Mouse (Mus musculus): ENCODE data around the gene Cat.

Gene Cat

DNA sequence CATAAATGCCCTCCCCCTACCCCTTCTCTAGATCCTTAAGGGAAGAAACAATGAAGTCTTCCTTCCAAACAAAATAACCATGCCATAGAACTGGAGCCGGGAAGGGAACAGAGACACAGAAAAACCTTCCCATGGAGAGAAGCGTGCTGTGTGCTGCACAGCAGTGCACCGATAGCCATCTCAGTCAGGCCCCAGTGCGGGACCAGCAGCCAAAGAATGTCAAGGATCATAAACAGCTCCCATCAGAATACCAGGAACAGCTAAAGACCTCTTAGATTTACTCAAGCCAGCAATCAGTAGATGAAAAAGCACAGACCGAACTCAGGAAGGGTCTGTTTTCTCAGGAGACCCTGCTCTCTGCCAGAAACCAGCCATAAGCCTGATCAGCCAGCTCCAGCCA lies 48.4 kb downstream of the Cat start:
- DNase-seq (ENCODE audit: low read depth, low spot score): no peak
- no peaks in the 10 kb centered on the region for H3K36me3 ChIP-seq (ENCODE audit: control insufficient read depth, insufficient read depth, low read length, poor library complexity, severe bottlenecking)
- no peaks in the 10 kb centered on the region for H3K27me3 ChIP-seq (ENCODE audit: control insufficient read depth, insufficient read depth, low read length, poor library complexity, severe bottlenecking)

DNA sequence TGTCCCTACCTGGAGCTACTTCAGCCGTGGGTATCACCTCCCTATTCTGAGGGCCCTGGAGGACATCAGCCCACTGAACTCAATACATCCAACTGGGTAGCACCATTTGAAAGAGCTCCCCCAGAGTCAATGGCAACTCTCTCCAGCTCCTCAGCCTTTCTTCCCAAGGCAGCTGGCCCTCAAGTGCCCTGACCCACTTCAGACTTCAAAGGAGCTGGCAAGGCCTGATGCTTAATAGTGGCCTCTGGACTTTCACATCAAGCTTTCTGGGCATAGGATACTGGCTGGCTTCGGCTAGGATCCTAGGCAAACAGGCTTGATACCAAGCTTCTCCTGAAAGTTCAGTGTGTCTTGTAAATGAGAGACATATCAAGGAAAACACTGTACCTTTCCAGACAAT lies 49.9 kb downstream of the Cat start:
- H3K27me3 ChIP-seq (ENCODE audit: control insufficient read depth, insufficient read depth, low read length, poor library complexity, severe bottlenecking): no peaks in the 10 kb centered on the region
- DNase-seq (ENCODE audit: low read depth, low spot score): no peak
- H3K36me3 ChIP-seq (ENCODE audit: control insufficient read depth, insufficient read depth, low read length, poor library complexity, severe bottlenecking): no peaks in the 10 kb centered on the region

GRCm38 (mm10) chr2:103432695-103433275 lies 52.2 kb downstream of the Cat start:
- no peak for DNase-seq (ENCODE audit: low read depth, low spot score)
- Histone ChIP-seq H3K36me3 (ENCODE audit: control insufficient read depth, insufficient read depth, low read length, poor library complexity, severe bottlenecking) (no peaks in the 10 kb centered on the region), H3K27me3 (ENCODE audit: control insufficient read depth, insufficient read depth, low read length, poor library complexity, severe bottlenecking) (no peaks in the 10 kb centered on the region)

DNA sequence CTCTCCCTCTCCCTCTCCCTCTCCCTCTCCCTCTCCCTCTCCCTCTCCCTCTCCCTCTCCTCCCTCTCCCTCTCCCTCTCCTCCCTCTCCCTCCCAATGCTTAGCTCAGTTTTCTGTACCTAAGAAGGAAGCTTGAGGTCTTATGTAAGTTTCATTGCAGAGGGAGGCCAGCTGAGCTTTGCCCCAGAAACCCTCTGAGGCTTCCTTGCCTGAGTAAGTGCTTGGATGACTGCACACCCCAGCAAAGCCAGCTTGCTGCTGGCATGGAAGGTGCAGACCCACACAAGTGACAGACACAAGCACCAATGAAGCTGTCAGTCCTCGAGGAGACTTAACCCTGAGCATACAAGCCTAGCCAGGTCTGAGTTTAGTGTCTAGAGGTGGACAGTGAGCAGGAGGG lies 54.2 kb downstream of the Cat start:
- no peak for DNase-seq (ENCODE audit: low read depth, low spot score)
- Histone ChIP-seq H3K27me3 (ENCODE audit: control insufficient read depth, insufficient read depth, low read length, poor library complexity, severe bottlenecking) (no peaks in the 10 kb centered on the region), H3K36me3 (ENCODE audit: control insufficient read depth, insufficient read depth, low read length, poor library complexity, severe bottlenecking) (no peaks in the 10 kb centered on the region)

DNA sequence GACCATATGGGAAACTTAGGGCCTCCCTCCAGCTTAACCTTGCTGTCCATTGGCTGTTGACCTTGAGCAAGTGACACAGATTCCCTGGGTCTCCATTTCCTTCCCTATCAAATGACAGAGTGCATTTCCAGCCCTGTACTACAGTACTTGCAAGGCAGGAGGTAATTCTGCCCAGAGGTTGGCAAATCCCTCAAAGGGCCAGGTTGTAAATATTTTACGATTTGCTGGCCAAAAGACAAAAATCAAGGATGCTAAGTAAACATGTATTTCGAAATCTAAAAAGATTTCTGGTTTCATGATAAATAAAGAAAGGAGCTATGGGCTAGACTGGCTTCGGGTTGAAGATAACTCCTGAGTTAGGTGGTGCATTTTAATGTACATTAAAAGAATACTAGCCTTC lies 56.6 kb downstream of the Cat start:
- DNase-seq (ENCODE audit: low read depth, low spot score): no peak
- Histone ChIP-seq H3K36me3 (ENCODE audit: control insufficient read depth, insufficient read depth, low read length, poor library complexity, severe bottlenecking) (no peaks in the 10 kb centered on the region), H3K27me3 (ENCODE audit: control insufficient read depth, insufficient read depth, low read length, poor library complexity, severe bottlenecking) (no peaks in the 10 kb centered on the region)

GRCm38 (mm10) chr2:103425456-103426063 lies 59.4 kb downstream of the Cat start:
- Histone ChIP-seq H3K27me3 (ENCODE audit: control insufficient read depth, insufficient read depth, low read length, poor library complexity, severe bottlenecking) (no peaks in the 10 kb centered on the region), H3K36me3 (ENCODE audit: control insufficient read depth, insufficient read depth, low read length, poor library complexity, severe bottlenecking) (no peaks in the 10 kb centered on the region)
- no peak for DNase-seq (ENCODE audit: low read depth, low spot score)

DNA sequence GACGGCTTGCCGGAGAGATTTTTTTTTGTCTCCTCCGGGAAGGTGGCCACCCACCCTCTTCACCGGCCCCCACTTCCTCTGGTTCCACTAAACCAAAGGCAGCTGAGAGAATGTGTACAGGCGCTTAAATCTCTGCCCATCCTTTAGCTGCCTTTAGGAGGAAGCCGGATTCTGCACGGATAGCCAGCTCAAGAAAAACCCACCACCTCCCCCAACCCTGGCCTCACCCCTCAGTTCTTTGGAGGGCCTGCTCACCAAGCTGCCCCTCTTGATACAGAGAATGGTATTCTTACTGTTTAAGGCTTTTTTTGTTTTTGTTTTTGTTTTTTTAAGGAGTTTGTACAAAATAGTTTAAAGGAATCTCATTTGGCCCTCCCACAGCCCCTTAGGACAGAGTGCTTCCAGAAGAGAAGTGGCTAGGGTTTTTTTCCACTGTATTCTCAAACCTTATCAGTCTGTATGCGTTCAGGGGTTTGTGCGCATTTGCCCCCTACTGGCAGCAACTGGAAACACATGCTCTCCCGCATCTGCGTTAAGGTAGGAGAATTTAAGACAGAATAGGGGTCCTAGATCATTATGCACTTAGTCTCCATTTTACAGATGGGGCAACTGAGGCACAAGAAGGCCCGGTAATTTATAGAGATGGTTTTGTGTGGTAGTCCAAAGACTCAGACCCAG lies 60.5 kb downstream of the Cat start:
- Histone ChIP-seq H3K27me3 (ENCODE audit: control insufficient read depth, insufficient read depth, low read length, poor library complexity, severe bottlenecking) (no peaks in the 10 kb centered on the region), H3K36me3 (ENCODE audit: control insufficient read depth, insufficient read depth, low read length, poor library complexity, severe bottlenecking) (no peaks in the 10 kb centered on the region)
- peak; percentile 68 for DNase-seq (ENCODE audit: low read depth, low spot score)

DNA sequence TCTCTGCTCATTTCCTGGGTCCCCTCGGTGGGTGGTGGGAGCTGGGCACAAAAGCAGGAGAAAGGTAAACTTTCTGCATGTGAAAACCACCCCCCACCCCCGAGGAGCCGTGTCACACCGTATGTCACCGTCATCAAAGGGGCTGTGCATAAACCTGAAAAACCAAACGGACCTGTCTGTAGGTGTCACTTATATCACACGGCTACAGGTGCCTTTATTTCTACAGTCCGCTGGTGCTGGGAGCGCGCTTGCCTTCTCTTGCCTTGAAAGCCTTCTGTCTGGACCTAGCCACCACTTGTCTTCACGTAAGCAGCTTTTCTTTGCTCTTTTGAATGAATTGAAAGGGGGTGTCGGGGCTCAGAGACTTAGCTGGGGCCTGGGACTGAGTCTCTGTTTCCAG lies 61.1 kb downstream of the Cat start:
- no peak for DNase-seq (ENCODE audit: low read depth, low spot score)
- Histone ChIP-seq H3K36me3 (ENCODE audit: control insufficient read depth, insufficient read depth, low read length, poor library complexity, severe bottlenecking) (no peaks in the 10 kb centered on the region), H3K27me3 (ENCODE audit: control insufficient read depth, insufficient read depth, low read length, poor library complexity, severe bottlenecking) (no peaks in the 10 kb centered on the region)

DNA sequence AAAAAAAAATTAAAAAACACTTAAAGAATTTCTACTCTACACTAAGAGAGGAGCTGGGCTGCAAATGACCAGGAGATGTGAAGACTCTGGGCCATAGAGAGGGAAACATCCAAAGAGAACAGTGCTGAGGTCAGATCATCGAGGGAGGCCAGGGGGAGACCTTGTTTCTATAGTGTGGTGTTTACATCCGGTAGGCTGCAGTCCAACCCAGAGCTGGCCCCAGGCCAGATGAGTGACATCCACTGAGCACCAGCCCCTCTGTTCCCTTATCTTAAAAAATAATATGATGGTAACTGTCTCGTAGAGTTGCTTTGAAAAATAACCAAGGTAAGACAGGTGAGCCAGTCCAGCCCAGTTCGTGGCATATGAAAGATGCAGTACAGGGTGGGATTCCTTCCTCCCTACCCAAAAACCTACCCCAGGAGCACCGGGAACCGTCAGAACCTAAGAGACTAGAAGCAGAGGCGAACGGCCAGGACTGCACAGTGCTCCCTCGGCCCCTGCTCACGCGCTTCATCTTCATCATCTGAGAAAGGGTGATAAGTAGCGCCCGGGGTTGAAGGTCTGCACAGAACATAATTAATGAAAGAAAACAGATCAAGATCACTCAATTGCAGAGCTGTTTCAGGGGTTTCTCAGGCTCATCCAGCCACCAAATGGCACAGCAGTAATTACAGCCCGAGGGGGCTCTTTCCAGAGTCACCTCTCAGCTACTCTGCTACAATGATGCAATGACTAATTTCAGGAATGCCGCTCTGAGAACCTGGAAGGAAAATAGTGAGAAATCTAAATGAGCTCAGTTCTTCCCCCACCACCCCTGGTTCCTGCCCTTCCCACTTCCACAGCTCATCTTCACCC lies 64.1 kb downstream of the Cat start:
- Histone ChIP-seq H3K36me3 (ENCODE audit: control insufficient read depth, insufficient read depth, low read length, poor library complexity, severe bottlenecking) (no peaks in the 10 kb centered on the region), H3K27me3 (ENCODE audit: control insufficient read depth, insufficient read depth, low read length, poor library complexity, severe bottlenecking) (no peaks in the 10 kb centered on the region)
- DNase-seq (ENCODE audit: low read depth, low spot score): no peak

DNA sequence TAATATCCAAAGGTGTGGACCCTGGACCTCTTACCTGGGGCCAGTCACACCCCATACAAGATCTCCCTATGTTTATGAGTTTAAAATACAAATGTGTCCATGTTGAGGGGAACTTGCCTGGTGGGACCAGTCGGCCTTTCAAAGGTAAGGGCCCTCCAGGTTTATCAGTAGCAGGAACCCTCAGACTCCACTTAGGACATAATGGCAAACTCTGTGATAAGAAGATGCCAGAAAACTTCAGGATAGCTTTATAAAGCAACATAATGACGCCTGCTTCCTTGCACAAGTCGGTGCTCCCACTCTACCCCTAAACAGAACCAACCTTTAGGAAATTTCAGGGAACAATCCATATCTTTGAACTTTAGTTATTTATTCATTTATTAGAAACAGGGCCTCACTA lies 69.2 kb downstream of the Cat start:
- Histone ChIP-seq H3K27me3 (ENCODE audit: control insufficient read depth, insufficient read depth, low read length, poor library complexity, severe bottlenecking) (no peaks in the 10 kb centered on the region), H3K36me3 (ENCODE audit: control insufficient read depth, insufficient read depth, low read length, poor library complexity, severe bottlenecking) (no peaks in the 10 kb centered on the region)
- no peak for DNase-seq (ENCODE audit: low read depth, low spot score)

DNA sequence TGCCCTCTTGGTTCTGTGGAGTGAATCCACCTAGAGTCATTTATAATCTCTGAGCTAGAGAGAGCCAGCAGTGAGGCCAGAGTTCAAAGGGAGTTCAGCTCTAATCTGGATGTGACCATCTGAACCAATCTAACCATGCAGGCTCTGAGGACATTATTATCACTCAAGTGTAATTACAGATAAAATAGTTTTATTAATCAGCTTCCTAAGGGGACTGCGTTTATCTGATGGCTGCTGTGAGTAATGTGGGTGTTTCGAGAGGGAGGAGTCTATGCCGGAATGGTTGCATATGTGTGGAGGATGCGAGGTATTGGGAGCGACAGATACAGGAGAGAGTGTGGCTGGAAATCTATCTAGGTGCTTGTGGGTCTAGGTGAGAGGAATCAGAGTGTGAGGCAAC lies 71.6 kb downstream of the Cat start:
- no peak for DNase-seq (ENCODE audit: low read depth, low spot score)
- Histone ChIP-seq H3K36me3 (ENCODE audit: control insufficient read depth, insufficient read depth, low read length, poor library complexity, severe bottlenecking) (no peaks in the 10 kb centered on the region), H3K27me3 (ENCODE audit: control insufficient read depth, insufficient read depth, low read length, poor library complexity, severe bottlenecking) (no peaks in the 10 kb centered on the region)

- Histone ChIP-seq H3K27me3 (ENCODE audit: control insufficient read depth, insufficient read depth, low read length, poor library complexity, severe bottlenecking) (no peaks in the 10 kb centered on the region), H3K36me3 (ENCODE audit: control insufficient read depth, insufficient read depth, low read length, poor library complexity, severe bottlenecking) (no peaks in the 10 kb centered on the region)
- no peak for DNase-seq (ENCODE audit: low read depth, low spot score)
These were observed 73.1 kb downstream of the Cat start for GRCm38 (mm10) chr2:103411816-103412215.

DNA sequence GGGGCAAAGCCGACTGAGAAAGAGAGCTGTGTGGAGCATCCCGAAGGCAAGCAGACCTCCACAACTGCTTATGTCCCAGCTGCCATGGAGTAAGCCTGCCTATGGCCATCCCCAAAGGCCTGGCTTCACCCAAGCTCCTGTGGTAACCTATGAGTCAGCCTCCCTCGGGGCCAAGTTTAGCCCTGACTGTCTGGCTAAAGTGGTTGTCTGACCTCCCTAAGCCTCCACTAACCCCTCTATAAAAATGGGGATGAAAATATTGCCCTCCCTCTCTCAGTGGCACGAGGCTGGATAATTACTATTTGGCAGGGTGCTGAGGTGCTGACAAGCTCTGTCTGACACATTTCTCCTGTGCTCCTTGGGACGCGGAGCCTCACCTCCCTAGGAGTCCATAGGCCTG lies 73.6 kb downstream of the Cat start, which contains the start of gene Elf5:
Gene Elf5, plus strand, starts transcription at position 341 of the 400 bp plus-strand sequence.
- Histone ChIP-seq H3K36me3 (ENCODE audit: control insufficient read depth, insufficient read depth, low read length, poor library complexity, severe bottlenecking) (no peaks in the 10 kb centered on the region), H3K27me3 (ENCODE audit: control insufficient read depth, insufficient read depth, low read length, poor library complexity, severe bottlenecking) (no peaks in the 10 kb centered on the region)
- DNase-seq (ENCODE audit: low read depth, low spot score): no peak

GRCm38 (mm10) chr2:103406239-103406638 lies 78.7 kb downstream of the Cat start:
- DNase-seq (ENCODE audit: low read depth, low spot score): no peak
- Histone ChIP-seq H3K36me3 (ENCODE audit: control insufficient read depth, insufficient read depth, low read length, poor library complexity, severe bottlenecking) (no peaks in the 10 kb centered on the region), H3K27me3 (ENCODE audit: control insufficient read depth, insufficient read depth, low read length, poor library complexity, severe bottlenecking) (no peaks in the 10 kb centered on the region)
